Mouse (Mus musculus): ENCODE data around the gene Reck. TPM values are rescaled to one million over a fixed set of nuclear protein-coding genes. Genes with fewer than 3 reads are reported as not detected.
A peak's percentile ranks its signal among the peaks of the same experiment; 100 is the strongest.

Gene Reck
- total RNA-seq (2021) = 1 to 10 TPM; 6.5 to 8.3 TPM
- long read RNA-seq, experiment 1, full-length matches to known transcripts = 6 of 7 reads
- long read RNA-seq, experiment 1, partial matches to known transcripts = 0 of 7 reads
- long read RNA-seq, experiment 1, other reads (novel, unspliced or antisense) = 1 of 7 reads
- long read RNA-seq, experiment 2, full-length matches to known transcripts = 3 of 6 reads
- long read RNA-seq, experiment 2, partial matches to known transcripts = 0 of 6 reads
- long read RNA-seq, experiment 2, other reads (novel, unspliced or antisense) = 3 of 6 reads

GRCm38 (mm10) chr4:43875160-43875918 lies at the start of gene Reck:
Gene Reck (plus strand): TSS chr4:43875530.
- DNase-seq (ENCODE audit: low spot score in 2 of 2) = peak; percentile 74 to 86

GRCm38 (mm10) chr4:43828806-43829205 lies 46.5 kb upstream of the Reck start:
- DNase-seq (ENCODE audit: low spot score in 2 of 2) = no peak

GRCm38 (mm10) chr4:43832031-43832430 lies 43.3 kb upstream of the Reck start:
- no peak for DNase-seq (ENCODE audit: low spot score in 2 of 2)

GRCm38 (mm10) chr4:43833752-43834151 lies 41.6 kb upstream of the Reck start:
- DNase-seq (ENCODE audit: low spot score in 2 of 2) = no peak

GRCm38 (mm10) chr4:43834749-43835148 lies 40.6 kb upstream of the Reck start:
- no peak for DNase-seq (ENCODE audit: low spot score in 2 of 2)

- no peak for DNase-seq (ENCODE audit: low spot score in 2 of 2)
These were observed 37.0 kb upstream of the Reck start for GRCm38 (mm10) chr4:43838326-43838725.

GRCm38 (mm10) chr4:43840101-43840500 lies 35.2 kb upstream of the Reck start, which contains the start of gene Olfr157:
Gene Olfr157 (minus strand): TSS chr4:43840201.
- DNase-seq (ENCODE audit: low spot score in 2 of 2) = no peak

GRCm38 (mm10) chr4:43851265-43851664 lies 24.1 kb upstream of the Reck start, which contains the start of gene Olfr155:
Gene Olfr155 (plus strand): TSS chr4:43851565.
- DNase-seq (ENCODE audit: low spot score in 2 of 2) = no peak

- DNase-seq (ENCODE audit: low spot score in 2 of 2) = no peak
These were observed 21.2 kb upstream of the Reck start for GRCm38 (mm10) chr4:43854101-43854500.

- no peak for DNase-seq (ENCODE audit: low spot score in 2 of 2)
These were observed 15.4 kb upstream of the Reck start for GRCm38 (mm10) chr4:43859886-43860285.

GRCm38 (mm10) chr4:43860744-43861519 lies 14.4 kb upstream of the Reck start:
- DNase-seq (ENCODE audit: low spot score in 2 of 2) = peak; percentile 75 to 78

- no peak for DNase-seq (ENCODE audit: low spot score in 2 of 2)
These were observed 12.0 kb upstream of the Reck start for GRCm38 (mm10) chr4:43863298-43863697.

GRCm38 (mm10) chr4:43869821-43870220 lies 5.5 kb upstream of the Reck start:
- no peak for DNase-seq (ENCODE audit: low spot score in 2 of 2)

GRCm38 (mm10) chr4:43874501-43874900 lies 829 bp upstream of the Reck start:
- DNase-seq (ENCODE audit: low spot score in 2 of 2) = no peak

- peak in 1 of 2 experiments; percentile 8 for DNase-seq (ENCODE audit: low spot score in 2 of 2)
These were observed 635 bp downstream of the Reck start for GRCm38 (mm10) chr4:43875919-43876411.

- DNase-seq (ENCODE audit: low spot score in 2 of 2) = no peak
These were observed 1.9 kb downstream of the Reck start for GRCm38 (mm10) chr4:43877230-43877629.

- DNase-seq (ENCODE audit: low spot score in 2 of 2) = no peak
These were observed 2.9 kb downstream of the Reck start for GRCm38 (mm10) chr4:43878121-43878776.

- no peak for DNase-seq (ENCODE audit: low spot score in 2 of 2)
These were observed 4.2 kb downstream of the Reck start for GRCm38 (mm10) chr4:43879566-43879965.

- DNase-seq (ENCODE audit: low spot score in 2 of 2) = no peak
These were observed 8.9 kb downstream of the Reck start for GRCm38 (mm10) chr4:43884196-43884595.

- DNase-seq (ENCODE audit: low spot score in 2 of 2) = no peak
These were observed 15.9 kb downstream of the Reck start for GRCm38 (mm10) chr4:43891247-43891646.

GRCm38 (mm10) chr4:43897209-43897608 lies 21.9 kb downstream of the Reck start:
- no peak for DNase-seq (ENCODE audit: low spot score in 2 of 2)

All from left cerebral cortex, adult 18-20 months (tissue).